Mouse (Mus musculus) mouse embryonic stem cell (cell line): ENCODE measurements at regions not wholly inside any gene's neighbourhood (a gene's known extent, or its start where the extent isn't known, plus 50 kb on each side); places are given as distances from the start of the nearest gene placed in this dataset.

Experiments
- in situ Hi-C, 2 experiments: fragments of 300-500 bp; cut with MboI; formaldehyde crosslinking; loops; 1 replicate in 1 of 2; 3 replicates in 1 of 2; pipeline ENCODE4 v1.14.3; 2019 to 2020; ENCODE audit warnings: low sequenced_read_pairs in 2 of 2, low pct_unique_long_range_greater_than_20kb in 1 of 2, mixed read lengths in 1 of 2; ENCODE audit not compliant: unreplicated experiment in 1 of 2

- in situ Hi-C loops = no loop called here
These were observed 147.6 kb upstream of the Mki67 start for GRCm38 (mm10) chr7:135863581-135864426.

GRCm38 (mm10) chr7:135870981-135871380 is 154.8 kb upstream of the Mki67 start:
- in situ Hi-C loops = no loop called here

- in situ Hi-C loops = no loop called here
These were observed 161.1 kb upstream of the Mki67 start for GRCm38 (mm10) chr7:135877091-135877874.

GRCm38 (mm10) chr7:135878750-135879149 is 162.6 kb upstream of the Mki67 start:
- in situ Hi-C loops = no loop called here

- in situ Hi-C loops = no loop called here
These were observed 164.3 kb upstream of the Mki67 start for GRCm38 (mm10) chr7:135880446-135880845.

- in situ Hi-C loops = no loop called here
These were observed 166.1 kb upstream of the Mki67 start for GRCm38 (mm10) chr7:135882306-135882705.

GRCm38 (mm10) chr7:135888598-135888997 is 172.4 kb upstream of the Mki67 start:
- in situ Hi-C loops = no loop called here

GRCm38 (mm10) chr7:135889016-135889726 is 173.0 kb upstream of the Mki67 start:
- in situ Hi-C loops = no loop called here

- in situ Hi-C loops = no loop called here
These were observed 182.7 kb upstream of the Mki67 start for GRCm38 (mm10) chr7:135898876-135899275.

- in situ Hi-C loops = no loop called here
These were observed 183.6 kb upstream of the Mki67 start for GRCm38 (mm10) chr7:135899765-135900164.

- in situ Hi-C loops = no loop called here
These were observed 184.7 kb upstream of the Mki67 start for GRCm38 (mm10) chr7:135900861-135901321.

GRCm38 (mm10) chr7:135902106-135903055 is 186.2 kb upstream of the Mki67 start:
- in situ Hi-C loops = no loop called here

- in situ Hi-C loops = no loop called here
These were observed 195.2 kb upstream of the Mki67 start for GRCm38 (mm10) chr7:135911376-135911775.

GRCm38 (mm10) chr7:135913923-135914634 is 197.9 kb upstream of the Mki67 start:
- in situ Hi-C loops = no loop called here

- in situ Hi-C loops = no loop called here
These were observed 207.7 kb upstream of the Mki67 start for GRCm38 (mm10) chr7:135923876-135924275.

- in situ Hi-C loops = no loop called here
These were observed 208.5 kb upstream of the Mki67 start for GRCm38 (mm10) chr7:135924641-135925040.

GRCm38 (mm10) chr7:135930091-135930490 is 213.9 kb upstream of the Mki67 start:
- in situ Hi-C loops = no loop called here
